Mouse (Mus musculus) cortical plate, adult 2 months (tissue): ENCODE measurements around the gene Asf1b.

Experiments
- CTCF ChIP-seq: fragments of 200-500 bp; IDR thresholded peaks from 2 replicates; pipeline ENCODE4 v1.5.1; 2011; ENCODE audit warnings: mild to moderate bottlenecking, control low read depth, low read length; ENCODE audit not compliant: insufficient read depth; ENCODE audit errors: extremely low read depth
- POLR2A ChIP-seq: fragments of 200-500 bp; IDR thresholded peaks from 2 replicates; pipeline ENCODE4 v1.6.1; 2011; ENCODE audit warnings: mild to moderate bottlenecking, low read length, control low read depth; ENCODE audit not compliant: insufficient read depth; ENCODE audit errors: extremely low read depth

DNA sequence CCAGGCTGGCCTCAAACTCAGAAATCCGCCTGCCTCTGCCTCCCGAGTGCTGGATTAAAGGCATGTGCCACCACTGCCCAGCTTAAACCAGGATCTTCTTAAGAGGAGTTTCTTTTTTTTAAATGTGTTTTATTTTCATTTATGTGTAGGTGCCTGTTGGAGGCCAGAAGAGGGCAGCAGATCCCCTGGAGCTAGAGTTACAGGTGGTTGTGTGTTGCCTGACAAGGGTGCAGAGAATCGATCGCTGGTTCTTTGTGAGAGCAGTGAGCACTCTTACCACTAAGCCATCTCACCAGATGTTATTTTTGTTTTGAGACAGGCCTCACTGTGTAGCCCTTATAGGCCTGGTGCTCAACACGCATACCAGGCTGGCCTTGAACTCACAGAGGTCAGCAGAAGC is 60.5 kb downstream of the Asf1b start:
- no peak for TF ChIP-seq POLR2A
- TF ChIP-seq CTCF, result no peak
